Mouse (Mus musculus): ENCODE measurements around the gene Ankrd44.
A peak's percentile ranks its signal among the peaks of the same experiment; 100 is the strongest.
"Not testable (repeated sequence)": the region's sequence is repeated elsewhere in the genome, so short reads cannot be mapped to it uniquely, and the experiment has no call there.

Gene Ankrd44

DNA sequence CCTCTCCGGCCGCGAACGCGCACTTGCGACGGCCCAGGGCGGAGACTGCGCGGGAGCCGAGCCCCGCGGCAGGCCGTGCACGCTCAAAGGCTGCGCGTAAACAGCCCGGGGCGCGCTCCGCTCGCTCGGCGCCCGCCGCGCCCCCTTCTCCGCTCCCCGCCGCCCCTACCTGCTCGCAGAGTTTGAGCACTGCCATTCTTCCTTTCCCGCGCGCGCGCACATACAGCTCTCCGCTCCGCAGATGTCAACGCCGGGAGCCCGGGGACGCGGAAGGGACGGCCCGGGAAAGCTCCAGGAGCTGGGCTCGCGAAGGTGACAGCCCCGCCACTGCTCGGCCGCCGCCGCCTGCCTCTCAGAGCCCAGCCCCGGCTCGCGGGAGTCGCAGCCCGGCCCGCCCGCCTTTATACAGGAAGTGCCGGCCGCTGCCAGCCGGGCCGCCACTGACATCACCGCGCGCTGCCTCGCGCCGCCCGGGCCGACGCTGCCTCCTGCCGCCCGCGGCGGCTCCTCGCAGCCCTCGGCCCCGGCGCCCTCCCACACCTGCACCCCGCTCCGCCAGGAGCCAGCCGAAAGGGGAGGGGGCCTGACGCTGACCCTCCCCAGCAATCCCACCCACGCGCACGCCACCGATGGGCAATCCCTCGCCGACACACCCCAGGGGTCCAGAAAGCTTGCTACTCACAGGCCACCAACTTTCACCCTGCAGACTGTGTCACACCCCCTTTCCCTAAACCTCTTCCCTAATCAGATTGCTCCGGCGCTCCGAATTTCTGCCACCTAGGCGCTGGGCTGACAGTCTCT, at the start of gene Ankrd44:
Ankrd44 (minus strand) TSS at position 417 of the 801 bp plus-strand sequence.
- ATAC-seq (ENCODE audit: low TSS enrichment) = peak; percentile 95

DNA sequence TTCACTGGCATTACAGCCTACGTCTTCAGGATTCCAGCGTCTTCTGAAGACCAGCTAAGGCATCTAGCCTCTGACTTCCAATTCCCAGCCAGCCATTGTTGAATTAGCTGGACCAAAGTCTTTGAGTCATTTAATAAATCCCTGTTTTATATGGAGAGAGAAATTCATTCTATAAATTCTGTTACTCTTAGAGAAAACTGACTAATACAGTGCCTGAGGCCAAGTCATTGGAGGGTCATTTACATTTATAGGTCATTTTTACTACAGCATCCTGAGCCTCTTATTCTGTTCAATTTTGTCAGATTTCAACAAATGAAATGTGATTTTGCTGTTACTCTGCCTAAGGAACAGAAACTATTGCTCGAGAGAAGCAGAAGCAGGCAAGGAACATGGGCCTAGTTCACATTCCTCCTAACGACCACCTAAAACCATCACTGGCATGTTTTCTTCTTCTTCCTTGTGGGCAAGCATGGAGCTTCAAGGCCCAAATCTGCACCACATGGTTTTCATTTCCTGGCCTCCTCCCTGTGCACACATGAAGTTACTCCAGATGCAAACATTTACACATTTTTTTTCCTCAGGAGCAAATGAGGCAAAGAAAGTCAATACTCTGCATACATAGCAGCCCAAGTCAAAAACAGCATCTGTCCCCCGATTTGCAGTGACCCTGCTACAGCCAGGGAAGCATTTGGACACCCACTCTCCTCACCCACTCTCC, 45.7 kb upstream of the Ankrd44 start:
- ATAC-seq (ENCODE audit: low TSS enrichment) = no peak

DNA sequence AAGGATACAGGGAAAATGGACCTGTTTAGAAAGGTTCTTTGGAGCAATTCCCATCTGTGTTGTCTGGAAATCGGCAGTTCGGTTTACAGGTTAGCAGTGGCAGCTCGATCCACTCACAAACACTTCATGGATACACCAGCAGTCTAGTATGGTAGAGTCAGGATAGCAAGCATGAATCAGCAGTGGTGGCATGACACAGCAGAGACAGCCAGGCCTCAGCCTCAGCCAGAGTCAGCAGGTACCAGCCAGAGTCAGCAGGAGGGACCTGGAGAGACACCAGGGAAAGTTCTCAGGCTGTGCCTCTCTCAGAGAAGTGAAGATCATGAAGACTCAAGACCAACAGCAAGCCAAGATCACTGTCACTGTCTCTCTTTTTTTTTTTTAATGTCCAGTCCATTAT, 40.7 kb upstream of the Ankrd44 start:
- no peak for ATAC-seq (ENCODE audit: low TSS enrichment)

DNA sequence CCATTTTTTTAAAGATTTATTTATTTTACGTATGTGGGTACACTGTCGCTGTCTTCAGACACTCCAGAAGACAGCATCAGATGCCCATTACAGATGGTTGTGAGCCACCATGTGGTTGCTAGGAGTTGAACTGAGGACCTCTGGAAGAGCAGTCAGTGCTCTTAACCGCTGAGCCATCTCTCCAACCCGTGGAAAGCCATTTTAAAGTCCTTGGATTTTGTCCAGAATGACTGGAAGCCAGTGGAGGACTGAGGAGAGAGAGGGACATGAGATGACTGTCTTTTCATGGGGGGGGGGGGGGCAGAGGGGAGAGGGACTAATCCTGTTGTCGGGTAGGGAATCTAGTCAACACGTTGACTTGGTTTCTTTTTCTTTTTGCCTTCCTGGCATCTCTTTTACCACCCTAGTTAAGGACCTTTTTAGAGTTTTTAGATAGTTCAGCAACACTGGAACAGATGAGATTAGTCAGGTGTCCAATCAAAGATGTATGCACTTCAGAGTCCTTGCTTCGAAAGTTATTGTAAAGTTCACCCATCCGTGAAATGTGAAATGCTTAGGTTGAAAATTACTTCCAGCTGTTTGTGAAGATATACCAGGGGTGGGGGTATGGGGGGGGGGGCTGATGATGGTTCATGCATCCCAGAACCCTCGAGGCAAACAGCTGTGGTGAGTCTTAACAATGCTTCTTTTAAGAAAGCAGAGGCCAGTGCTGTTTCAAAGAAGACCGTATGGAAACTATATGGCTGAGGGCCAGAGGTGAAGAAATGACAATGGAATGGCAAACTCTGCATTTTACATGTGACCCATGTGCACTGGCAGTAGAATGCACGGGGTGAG, 39.2 kb upstream of the Ankrd44 start:
- no peak for ATAC-seq (ENCODE audit: low TSS enrichment)

DNA sequence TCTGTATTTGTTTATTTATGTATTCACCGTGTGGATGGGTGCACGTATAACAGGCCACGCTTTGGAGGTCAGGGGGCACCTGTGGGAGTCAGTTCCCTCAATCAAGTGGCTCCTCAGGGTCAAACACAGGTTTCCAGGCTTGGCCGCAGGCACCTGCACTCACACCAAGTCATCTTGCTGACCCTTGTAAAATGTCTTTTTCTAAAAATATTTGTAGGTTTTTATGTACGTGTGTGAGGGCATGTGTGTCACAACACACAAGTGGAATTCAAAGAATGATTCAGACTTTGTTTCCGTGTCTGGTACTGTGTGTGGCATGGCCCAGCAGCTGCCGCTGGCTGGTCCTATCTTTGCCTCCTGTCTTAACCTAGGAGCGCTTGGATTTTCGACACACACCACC, 35.5 kb upstream of the Ankrd44 start:
- no peak for ATAC-seq (ENCODE audit: low TSS enrichment)

DNA sequence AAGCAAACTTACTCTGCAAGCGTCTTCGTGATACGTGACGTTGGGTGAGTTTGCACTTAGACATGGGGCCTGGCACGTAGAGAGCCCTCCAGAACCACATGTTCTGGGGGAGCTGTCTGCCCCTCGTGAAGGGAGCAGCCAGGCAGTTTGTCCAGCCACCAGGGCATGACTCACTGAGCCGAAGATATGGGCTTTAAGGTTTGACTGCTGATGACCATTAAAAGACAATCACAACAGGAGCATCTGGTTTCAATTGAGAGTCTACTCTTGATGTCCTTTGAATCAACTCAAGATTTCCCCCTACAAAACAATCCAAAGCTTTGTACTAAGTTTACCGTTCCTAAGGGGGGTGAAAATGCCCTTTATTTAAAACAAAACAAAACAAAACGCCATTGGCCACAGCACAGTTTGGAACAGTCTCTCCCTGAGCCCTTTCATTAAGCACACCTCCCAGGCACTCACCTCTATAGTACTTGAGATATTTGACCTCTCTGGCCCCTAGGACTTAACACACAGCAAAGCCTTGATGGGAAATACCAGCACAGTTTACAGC, 34.5 kb upstream of the Ankrd44 start:
- ATAC-seq (ENCODE audit: low TSS enrichment) = no peak; the same call in 1 of the 2 replicates

DNA sequence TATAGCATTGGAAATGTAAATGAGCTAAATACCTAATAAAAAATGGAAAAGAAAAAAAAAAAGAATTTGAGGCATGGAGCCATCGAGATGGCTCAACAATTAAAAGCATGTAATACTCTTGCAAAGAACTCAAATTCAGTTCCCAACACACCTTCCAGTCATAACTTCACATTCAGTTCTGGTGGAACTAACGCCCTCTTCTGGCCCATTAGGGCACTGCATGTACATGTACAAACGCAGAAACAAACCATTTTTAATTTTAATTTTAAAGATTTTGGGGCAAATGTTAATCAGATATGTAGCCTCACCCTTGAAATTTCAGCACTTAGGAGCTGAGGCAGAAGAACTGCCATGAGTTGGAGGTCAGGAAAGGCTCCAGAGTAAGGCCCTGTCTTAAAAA, 32.3 kb upstream of the Ankrd44 start:
- no peak for ATAC-seq (ENCODE audit: low TSS enrichment)

DNA sequence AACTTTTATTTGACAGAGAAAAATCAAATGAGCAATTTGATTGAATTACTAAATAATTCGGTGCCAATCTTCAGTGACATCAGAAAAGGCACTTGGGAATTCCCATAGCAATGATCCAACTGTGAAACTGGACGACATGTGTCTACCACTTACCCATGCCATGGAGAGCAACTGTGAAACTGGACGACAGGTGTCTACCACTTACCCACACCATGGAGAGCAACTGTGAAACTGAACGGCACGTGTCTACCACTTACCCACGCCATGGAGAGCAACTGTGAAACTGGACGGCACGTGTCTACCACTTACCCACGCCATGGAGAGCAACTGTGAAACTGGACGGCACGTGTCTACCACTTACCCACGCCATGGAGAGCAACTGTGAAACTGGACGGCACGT, 30.8 kb upstream of the Ankrd44 start:
- not testable (repeated sequence) for ATAC-seq (ENCODE audit: low TSS enrichment)

DNA sequence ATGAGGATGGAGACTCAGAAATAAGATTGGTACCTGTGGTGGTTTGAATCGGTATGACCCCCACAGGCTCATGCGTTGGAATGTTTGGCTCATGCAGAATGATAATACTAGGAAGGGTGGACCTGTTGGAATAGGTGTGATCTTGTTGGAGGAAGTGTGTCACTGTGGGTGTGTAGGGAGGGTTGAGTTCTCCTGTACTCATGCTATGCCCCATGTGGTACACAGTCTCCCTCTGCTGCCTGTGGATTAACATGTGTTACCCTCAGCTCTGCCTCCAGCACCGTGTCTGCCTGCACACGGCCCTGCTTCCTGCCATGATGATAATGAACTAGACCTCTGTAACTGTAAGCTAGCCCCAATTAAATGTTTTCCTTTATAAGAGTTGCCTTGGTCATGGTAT, 28.7 kb upstream of the Ankrd44 start:
- no peak for ATAC-seq (ENCODE audit: low TSS enrichment)

DNA sequence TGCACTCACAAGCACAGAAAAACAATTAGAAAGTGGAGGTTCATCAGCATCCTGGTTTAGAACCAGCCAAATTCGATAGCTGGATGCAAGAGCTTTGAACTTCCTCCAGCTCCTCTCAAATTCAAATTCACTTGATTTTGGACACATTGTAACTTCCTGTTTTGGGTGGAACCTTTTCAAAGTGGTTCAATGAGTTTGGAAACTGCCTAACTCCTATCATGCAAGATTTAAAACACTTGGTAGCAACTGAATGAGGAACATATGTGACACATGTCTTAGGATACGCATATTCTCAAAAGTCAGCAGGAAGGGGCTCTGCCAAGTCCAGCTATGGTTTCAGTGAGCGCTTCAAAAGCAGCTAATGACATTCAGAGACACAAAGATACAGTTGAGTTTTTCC, 18.5 kb upstream of the Ankrd44 start:
- ATAC-seq (ENCODE audit: low TSS enrichment) = no peak

DNA sequence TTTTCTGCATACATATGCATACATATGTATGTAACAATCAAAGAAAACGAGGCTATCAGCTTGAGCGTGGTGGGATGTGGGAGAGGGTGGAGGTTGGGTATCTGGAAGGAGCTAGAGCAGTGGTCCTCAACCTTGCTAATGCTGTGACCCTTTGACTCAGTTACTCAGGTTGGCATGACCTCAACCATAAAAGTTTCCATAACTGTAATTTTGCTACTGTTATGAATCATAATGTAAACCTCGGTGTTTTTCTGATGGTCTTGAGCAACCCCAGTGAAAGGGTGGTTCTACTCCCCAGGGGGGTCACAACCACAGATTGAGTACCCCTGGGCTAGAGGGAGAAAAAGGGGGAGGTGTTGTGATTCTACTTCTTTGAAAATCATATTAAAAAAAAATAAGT, 9.3 kb upstream of the Ankrd44 start:
- no peak for ATAC-seq (ENCODE audit: low TSS enrichment)

DNA sequence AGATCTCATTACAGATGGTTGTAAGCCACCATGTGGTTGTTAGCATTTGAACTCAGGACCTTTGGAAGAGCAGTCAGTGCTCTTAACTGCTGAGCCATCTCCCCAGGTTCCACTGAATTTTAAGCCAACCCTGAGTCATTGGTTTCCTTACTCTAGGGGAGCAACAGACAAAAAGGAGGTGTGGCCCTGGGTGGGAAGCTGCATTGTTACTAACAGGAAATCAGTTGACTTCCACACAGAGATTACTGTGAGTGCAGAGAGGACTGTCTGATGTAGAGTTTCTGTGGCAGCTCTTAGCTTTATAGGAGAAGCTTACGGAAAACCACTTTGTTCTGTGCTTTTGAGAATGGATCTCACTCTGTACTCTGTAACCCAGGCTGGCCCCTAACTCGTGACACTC, 8.7 kb upstream of the Ankrd44 start:
- no peak for ATAC-seq (ENCODE audit: low TSS enrichment)

DNA sequence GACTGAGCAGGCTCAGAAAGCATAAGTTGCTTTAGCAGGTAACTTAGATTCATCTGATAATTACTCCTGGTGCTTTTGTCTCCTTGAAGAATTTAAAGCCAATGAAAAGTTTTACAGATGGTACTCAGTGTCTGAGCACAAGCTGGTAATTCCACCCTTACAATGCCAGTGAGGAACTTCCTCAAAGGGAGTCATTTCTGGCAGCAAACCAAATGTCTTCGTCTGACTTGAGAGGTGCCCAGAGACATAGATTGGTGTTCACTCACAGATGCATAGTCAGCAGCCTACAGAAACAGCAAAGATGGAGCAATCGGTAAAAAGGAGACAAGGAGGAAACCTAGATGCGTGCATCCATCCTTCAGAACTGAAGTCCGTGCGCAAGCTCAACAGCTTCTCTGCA, 7.5 kb upstream of the Ankrd44 start:
- no peak for ATAC-seq (ENCODE audit: low TSS enrichment)

DNA sequence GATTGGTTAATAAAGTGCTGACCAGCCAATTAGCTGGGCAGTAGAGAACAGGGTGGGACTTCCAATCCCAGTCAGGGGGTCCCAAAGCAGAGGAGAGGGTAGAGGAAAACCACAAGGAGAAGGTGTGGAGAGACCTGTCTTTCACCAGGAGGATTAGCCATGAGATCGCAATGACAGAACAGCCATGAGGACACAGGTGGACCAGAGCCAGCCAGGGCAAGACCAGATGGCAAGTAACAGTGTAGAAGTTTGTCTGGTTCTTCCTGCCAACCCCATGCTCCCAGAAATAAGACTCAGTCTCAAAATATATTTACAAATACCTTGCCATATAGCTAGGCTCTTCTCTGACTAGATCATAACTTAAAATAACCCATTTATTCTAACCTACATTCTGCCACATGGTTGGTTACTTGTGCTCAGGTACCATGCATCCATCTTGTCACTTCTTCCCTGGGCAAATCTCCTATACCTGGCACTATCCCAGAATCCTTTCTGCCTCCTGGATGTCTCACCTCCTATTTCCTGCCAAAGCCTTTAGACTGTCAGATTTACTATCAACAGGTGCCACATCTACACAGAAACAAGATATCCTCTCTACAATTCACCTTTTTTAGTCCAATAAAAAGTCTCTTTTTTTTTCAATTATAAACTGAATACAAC, 6.4 kb upstream of the Ankrd44 start:
- no peak for ATAC-seq (ENCODE audit: low TSS enrichment)

DNA sequence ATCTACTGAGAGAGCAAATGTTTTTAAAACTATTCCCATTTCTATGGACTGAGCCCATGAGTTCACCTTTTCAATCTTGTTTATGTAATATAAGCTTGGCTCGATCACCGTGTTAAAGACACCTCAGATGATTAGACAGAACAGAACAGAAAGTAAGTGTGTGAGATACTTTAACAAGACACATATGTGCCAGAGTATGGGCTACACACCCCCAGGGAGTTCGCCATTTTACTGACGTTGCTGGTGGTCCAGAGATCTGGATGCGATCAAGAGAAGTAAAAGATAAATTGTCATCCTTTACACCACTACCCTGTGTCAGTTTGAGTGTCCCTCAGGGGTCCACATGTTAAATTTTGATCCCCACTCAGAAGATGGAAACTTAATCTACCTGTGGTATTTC, 5.0 kb upstream of the Ankrd44 start:
- no peak for ATAC-seq (ENCODE audit: low TSS enrichment)

DNA sequence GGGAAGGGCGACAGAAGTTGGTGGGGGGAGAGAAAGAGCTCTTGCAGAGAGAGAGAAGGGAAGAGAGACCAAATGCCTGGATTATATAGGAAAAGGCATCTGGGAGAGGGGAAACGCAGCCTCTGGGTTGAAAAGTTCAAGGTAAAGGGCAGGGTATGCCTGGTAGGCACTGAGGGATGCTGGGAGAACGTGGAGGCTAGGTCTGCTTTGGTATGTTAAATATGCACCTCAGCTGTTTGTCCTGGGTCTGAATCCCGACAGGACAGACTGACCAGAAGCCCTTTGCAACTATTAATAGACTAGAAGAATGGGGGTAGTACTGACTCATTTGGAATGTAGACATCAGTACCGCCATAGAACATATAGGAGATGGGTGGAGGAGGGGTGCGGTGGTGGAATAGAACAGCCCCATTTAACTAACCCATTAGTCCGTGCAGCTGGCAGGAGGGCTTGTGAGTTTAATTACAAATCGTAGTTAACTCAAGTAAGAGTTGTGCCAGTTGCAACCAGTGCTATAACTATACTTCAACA, 4.5 kb upstream of the Ankrd44 start:
- no peak for ATAC-seq (ENCODE audit: low TSS enrichment)

DNA sequence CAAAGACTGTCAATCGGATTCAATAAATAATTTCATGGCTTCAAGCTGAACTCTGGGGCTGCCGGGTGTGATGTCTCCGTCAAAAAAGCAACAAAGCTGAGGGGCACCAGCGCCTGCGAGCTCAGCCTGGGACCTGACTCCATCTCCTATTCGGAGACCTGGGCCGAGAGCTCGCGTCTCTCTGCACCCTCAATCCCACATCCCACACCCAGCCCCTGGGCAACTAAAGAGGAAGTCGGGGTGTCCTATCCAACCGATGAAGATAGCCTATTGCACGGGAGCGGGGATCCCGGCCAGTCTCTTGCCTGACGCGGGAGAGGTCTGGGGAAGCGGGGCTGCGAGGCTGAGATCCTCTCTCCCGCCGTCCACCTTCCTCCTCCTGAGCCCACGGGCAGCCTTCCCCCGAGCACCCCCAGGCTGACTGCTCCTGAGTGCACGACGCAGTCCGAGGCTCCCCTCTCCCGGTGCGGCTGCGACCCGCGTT, 694 bp downstream of the Ankrd44 start:
- ATAC-seq (ENCODE audit: low TSS enrichment) = peak; percentile 42

DNA sequence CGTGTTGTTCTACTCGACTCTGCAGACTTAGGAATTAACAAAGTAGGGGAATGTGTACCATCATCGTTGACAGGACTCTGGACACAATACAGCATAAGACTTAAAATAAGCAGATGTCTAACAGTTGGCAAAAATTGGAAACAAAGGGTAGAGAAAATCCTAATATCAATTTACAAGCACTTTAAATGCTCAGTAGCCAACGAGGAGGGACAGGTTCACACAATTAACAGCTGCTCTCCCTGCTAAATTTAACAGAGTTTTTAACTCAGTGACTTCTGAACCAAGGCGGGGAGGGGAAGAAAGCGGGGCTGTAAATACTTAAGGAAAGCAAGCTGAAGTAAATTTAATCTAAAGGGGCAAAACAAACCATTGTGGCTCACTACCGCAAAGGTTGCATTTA, 1.4 kb downstream of the Ankrd44 start:
- no peak for ATAC-seq (ENCODE audit: low TSS enrichment)

DNA sequence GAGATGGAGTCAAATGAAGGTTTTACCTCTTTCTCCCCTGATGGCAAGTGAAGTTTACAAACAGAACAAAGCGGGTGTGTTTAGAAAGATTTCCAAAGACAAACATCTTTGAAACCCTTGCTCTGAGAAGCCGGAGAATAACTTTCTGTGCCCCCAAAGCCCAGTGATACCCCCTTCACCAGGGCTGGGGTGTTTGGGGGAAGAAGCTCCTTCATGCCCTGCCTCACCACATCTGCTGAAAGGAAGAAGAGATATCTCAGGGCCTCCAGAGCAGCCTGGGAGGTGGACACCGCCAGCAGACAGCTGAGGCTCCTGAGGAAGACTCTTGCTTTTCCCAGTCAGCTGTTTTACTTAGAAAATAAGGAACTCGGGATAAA, 1.9 kb downstream of the Ankrd44 start:
- ATAC-seq (ENCODE audit: low TSS enrichment) = no peak

DNA sequence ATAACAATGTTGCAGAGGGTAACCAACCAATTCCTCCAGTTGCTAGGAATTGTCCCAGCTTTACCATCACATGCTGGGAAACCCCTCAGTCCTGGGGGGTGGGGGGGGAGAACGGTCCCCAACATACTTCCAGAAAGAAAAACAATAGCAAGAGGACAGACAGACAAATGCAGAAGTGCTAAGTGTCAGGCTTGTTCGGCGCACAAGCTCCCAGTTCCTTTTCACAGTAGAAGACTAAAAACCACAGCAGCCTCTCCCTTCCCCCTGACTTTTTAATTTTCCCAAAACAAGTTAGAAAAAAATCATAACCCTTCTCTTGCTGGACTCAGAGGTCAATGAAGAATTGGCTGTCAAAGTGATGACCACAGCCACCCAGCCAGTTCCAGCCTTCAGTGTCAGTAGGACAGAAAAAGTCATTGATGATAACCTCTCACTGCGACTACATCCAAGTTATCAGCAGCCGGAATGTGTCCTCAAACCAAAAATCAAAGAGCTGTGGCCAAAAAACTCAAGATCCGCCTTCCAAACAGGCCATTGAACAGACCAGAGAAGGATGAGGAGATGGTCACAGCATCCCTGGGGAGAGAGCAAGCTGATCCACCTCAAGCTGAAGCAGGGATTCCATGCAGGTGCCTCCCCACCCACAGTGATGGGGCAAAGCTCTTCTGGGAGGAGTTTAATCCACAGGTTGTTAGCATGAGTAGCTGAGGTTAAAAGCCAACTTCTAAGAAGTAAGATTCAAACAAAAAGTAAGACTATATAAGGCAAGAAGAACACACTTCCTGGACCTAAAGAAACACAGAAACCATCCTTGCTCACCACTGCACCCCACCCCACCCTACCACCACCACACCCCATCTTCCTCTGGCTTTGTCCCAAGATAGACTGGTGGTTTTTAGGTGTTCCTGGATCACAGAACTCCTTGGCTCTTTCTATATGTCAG, 2.5 kb downstream of the Ankrd44 start:
- no peak for ATAC-seq (ENCODE audit: low TSS enrichment)

All from frontal cortex, adult (tissue).